Mouse (Mus musculus): ENCODE results near the gene Atg14.
"Not testable (repeated sequence)": the region's sequence is repeated elsewhere in the genome, so short reads cannot be mapped to it uniquely, and the experiment has no call there.

The Atg14 gene

GRCm38 (mm10) chr14:47544877-47545276 is 25.6 kb downstream of the Atg14 start:
- no peak for DNase-seq (ENCODE audit: extremely low spot score, low read depth, low spot score)

GRCm38 (mm10) chr14:47544286-47544685 is 26.2 kb downstream of the Atg14 start:
- DNase-seq (ENCODE audit: extremely low spot score, low read depth, low spot score) = no peak

- DNase-seq (ENCODE audit: extremely low spot score, low read depth, low spot score) = no peak
Observed at GRCm38 (mm10) chr14:47542283-47542682, 28.2 kb downstream of the Atg14 start.

- no peak for DNase-seq (ENCODE audit: extremely low spot score, low read depth, low spot score)
Observed at GRCm38 (mm10) chr14:47541325-47541948, 29.0 kb downstream of the Atg14 start.

GRCm38 (mm10) chr14:47535096-47535495 is 35.4 kb downstream of the Atg14 start:
- DNase-seq (ENCODE audit: extremely low spot score, low read depth, low spot score) = no peak

GRCm38 (mm10) chr14:47534176-47534525 is 36.3 kb downstream of the Atg14 start:
- DNase-seq (ENCODE audit: extremely low spot score, low read depth, low spot score) = no peak

- DNase-seq (ENCODE audit: extremely low spot score, low read depth, low spot score) = peak; percentile 6
Observed at GRCm38 (mm10) chr14:47533365-47534175, 36.9 kb downstream of the Atg14 start.

- no peak for DNase-seq (ENCODE audit: extremely low spot score, low read depth, low spot score)
Observed at GRCm38 (mm10) chr14:47532496-47532895, 38.0 kb downstream of the Atg14 start.

- DNase-seq (ENCODE audit: extremely low spot score, low read depth, low spot score) = not testable (repeated sequence)
Observed at GRCm38 (mm10) chr14:47529592-47529991, 40.9 kb downstream of the Atg14 start.

GRCm38 (mm10) chr14:47529019-47529418 is 41.4 kb downstream of the Atg14 start:
- peak; percentile 37 for DNase-seq (ENCODE audit: extremely low spot score, low read depth, low spot score)

GRCm38 (mm10) chr14:47528293-47528692 is 42.2 kb downstream of the Atg14 start:
- DNase-seq (ENCODE audit: extremely low spot score, low read depth, low spot score) = no peak

GRCm38 (mm10) chr14:47527833-47528232 is 42.6 kb downstream of the Atg14 start:
- no peak for DNase-seq (ENCODE audit: extremely low spot score, low read depth, low spot score)

GRCm38 (mm10) chr14:47525861-47526260 is 44.6 kb downstream of the Atg14 start:
- no peak for DNase-seq (ENCODE audit: extremely low spot score, low read depth, low spot score)

GRCm38 (mm10) chr14:47525374-47525773 is 45.1 kb downstream of the Atg14 start:
- no peak for DNase-seq (ENCODE audit: extremely low spot score, low read depth, low spot score)

- DNase-seq (ENCODE audit: extremely low spot score, low read depth, low spot score) = no peak
Observed at GRCm38 (mm10) chr14:47522301-47522700, 48.1 kb downstream of the Atg14 start.

GRCm38 (mm10) chr14:47521609-47522008 is 48.8 kb downstream of the Atg14 start:
- no peak for DNase-seq (ENCODE audit: extremely low spot score, low read depth, low spot score)

- no peak for DNase-seq (ENCODE audit: extremely low spot score, low read depth, low spot score)
Observed at GRCm38 (mm10) chr14:47520751-47521449, 49.5 kb downstream of the Atg14 start.

GRCm38 (mm10) chr14:47518619-47519018 is 51.8 kb downstream of the Atg14 start:
- no peak for DNase-seq (ENCODE audit: extremely low spot score, low read depth, low spot score)

GRCm38 (mm10) chr14:47516755-47517154 is 53.7 kb downstream of the Atg14 start:
- no peak for DNase-seq (ENCODE audit: extremely low spot score, low read depth, low spot score)

GRCm38 (mm10) chr14:47515636-47516035 is 54.8 kb downstream of the Atg14 start:
- no peak for DNase-seq (ENCODE audit: extremely low spot score, low read depth, low spot score)

- DNase-seq (ENCODE audit: extremely low spot score, low read depth, low spot score) = no peak
Observed at GRCm38 (mm10) chr14:47514816-47515453, 55.5 kb downstream of the Atg14 start.
